Mouse (Mus musculus) embryonic fibroblast, embryonic 13.5 days (primary cell): Measurements from ENCODE around the gene Slc25a44.

Experiments
- CTCF ChIP-seq: IDR thresholded peaks from 2 replicates; pipeline ENCODE4 v1.5.1; 2011; ENCODE audit warnings: mild to moderate bottlenecking, control low read depth, low read length, moderate library complexity, borderline replicate concordance; ENCODE audit not compliant: insufficient read depth
- POLR2A ChIP-seq: IDR thresholded peaks from 2 replicates; pipeline ENCODE4 v1.6.1; 2011; ENCODE audit warnings: low read depth, mild to moderate bottlenecking, control low read depth, low read length, moderate library complexity

DNA sequence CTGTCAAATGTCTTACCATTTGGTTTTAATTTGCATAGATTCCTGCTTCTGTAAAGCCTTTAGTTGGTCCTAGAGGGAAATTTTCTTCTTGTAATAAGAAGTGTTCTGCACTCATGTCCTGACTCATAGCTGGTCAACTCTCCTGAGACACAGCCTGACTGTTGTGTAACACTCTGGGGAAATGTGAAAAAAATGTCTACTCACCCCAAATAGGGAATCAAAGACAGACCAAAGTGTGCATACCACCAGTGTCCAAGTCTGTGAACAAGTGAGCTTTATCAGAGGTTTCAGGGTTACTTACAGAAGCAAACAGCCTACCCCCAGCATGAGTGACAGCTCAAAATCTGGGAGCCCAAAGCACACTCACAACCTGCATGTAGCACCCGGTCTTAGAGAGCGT is 40.2 kb upstream of the Slc25a44 start:
- TF ChIP-seq POLR2A (no peak), CTCF (no peak)
